ENCODE assay signal across 7 mouse cellular contexts in the genomic region with DNA sequence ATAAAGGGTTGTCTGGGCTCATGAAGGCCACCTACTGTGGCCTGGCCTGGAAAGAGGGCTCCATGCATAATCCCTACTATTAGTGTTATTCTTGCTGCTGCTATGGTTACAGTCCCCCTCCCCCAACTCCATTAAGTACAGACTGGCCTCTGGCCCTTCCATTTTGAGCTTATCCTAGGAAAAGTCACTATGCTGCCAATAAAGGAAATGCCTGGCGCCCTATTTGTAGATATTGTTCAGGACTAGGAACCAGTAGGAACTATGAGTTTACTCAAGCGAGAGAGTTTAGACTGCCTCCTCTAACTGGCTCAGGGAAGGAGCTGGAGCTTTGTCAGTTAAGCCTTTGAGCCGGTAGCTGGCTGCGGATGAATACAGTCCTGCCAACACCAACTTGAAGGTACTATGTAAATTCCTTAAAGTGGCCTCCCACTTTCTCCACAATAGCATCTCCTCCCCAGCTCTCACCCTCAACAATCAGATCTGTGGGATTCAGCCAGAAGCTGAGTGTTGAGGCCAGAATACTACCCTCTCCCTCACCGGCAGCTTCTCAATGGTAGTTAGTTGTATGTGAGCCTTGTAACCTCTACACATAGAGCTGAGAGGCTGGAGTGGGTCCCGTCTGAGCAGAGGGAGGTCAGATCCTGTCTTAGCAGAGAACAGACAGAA. TPM values are rescaled to one million over a fixed set of nuclear protein-coding genes. Genes with fewer than 3 reads are reported as not detected.
DNase-seq lines count a peak whose midpoint lies in the region; ATAC-seq and TF ChIP-seq lines count a peak whose summit lies in the region.

No protein-coding gene starts in this region.

- no peak overlapping the region for H3K9ac ChIP-seq in heart, postnatal 0 days (replicated peaks; ENCODE audit: low read depth, low read length)
- no peak overlapping the region for H3K9ac ChIP-seq in lung, embryonic 14.5 days

- H3K36me3 ChIP-seq in heart, postnatal 0 days (replicated peaks; ENCODE audit: control insufficient read depth, insufficient read depth, low read length) = no peaks in the 10 kb centered on the region
- no peaks in the 10 kb centered on the region for H3K36me3 ChIP-seq in lung, embryonic 14.5 days (ENCODE audit: insufficient read depth)

- no peak for TF ChIP-seq CTCF in heart, postnatal 0 days (IDR thresholded peaks at IDR 0.05; ENCODE audit: low read depth)
- TF ChIP-seq CTCF in lung, embryonic 14.5 days (IDR thresholded peaks at IDR 0.05; ENCODE audit: low read depth) = no peak

- H3K4me3 ChIP-seq in heart, postnatal 0 days (ENCODE audit: low read depth, low read length) = no peak overlapping the region
- no peak overlapping the region for H3K4me3 ChIP-seq in lung, embryonic 14.5 days (ENCODE audit: low read depth, low read length)

- H3K27me3 ChIP-seq in heart, postnatal 0 days (ENCODE audit: control insufficient read depth, insufficient read depth, low read length) = no peaks in the 10 kb centered on the region
- no peaks in the 10 kb centered on the region for H3K27me3 ChIP-seq in lung, embryonic 14.5 days (ENCODE audit: insufficient read depth, low read length)

- peak overlapping the region; percentile 67 for H3K27ac ChIP-seq in heart, postnatal 0 days (ENCODE audit: low read depth)
- H3K27ac ChIP-seq in lung, embryonic 14.5 days (ENCODE audit: low read depth) = peak overlapping the region; percentile 36; the same call in 1 of the 2 replicates

- 24% methylated on average over 6 of the region's 6 CpGs for WGBS in heart, postnatal 0 days
- WGBS in lung, embryonic 14.5 days = 23% methylated on average over 6 of the region's 6 CpGs

- no peak for TF ChIP-seq EP300 in heart, postnatal 0 days (IDR thresholded peaks at IDR 0.05; ENCODE audit: low read depth)

- peak; percentile 59 for DNase-seq in ZHBTc4 (ENCODE audit: low read depth, low spot score)
- peak; percentile 68 for DNase-seq in embryo, embryonic 10 days (ENCODE audit: low spot score)
- DNase-seq in heart, postnatal 0 days (ENCODE audit: low spot score) = peak; percentile 66
- DNase-seq in lung, embryonic 14.5 days = peak; percentile 39
- peak; percentile 9 to 14 for DNase-seq in right cerebral cortex, postnatal 36 days (ENCODE audit: low spot score in 2 of 2)
- DNase-seq in adrenal gland, adult (ENCODE audit: inconsistent age in 2 of 2, low spot score in 1 of 2) = no peak
- DNase-seq in thymus, postnatal 25 days = no peak

- no peak overlapping the region for H3K4me2 ChIP-seq in heart, postnatal 0 days (ENCODE audit: low read depth, low read length)
- no peak overlapping the region for H3K4me2 ChIP-seq in lung, embryonic 14.5 days

- ATAC-seq in heart, postnatal 0 days (ENCODE audit: insufficient read depth, low read depth) = peak; percentile 68
- ATAC-seq in lung, embryonic 14.5 days (ENCODE audit: insufficient read depth) = peak; percentile 72

- H3K9me3 ChIP-seq in heart, postnatal 0 days (replicated peaks; ENCODE audit: control insufficient read depth, low read length) = no peaks in the 10 kb centered on the region
- no peaks in the 10 kb centered on the region for H3K9me3 ChIP-seq in lung, embryonic 14.5 days (ENCODE audit: low read depth, low read length)

- H3K4me1 ChIP-seq in heart, postnatal 0 days (ENCODE audit: control insufficient read depth, insufficient read depth) = peaks cover 13% of the 10 kb centered on the region
- no peaks in the 10 kb centered on the region for H3K4me1 ChIP-seq in lung, embryonic 14.5 days (ENCODE audit: insufficient read depth)

RNA-seq across cellular contexts. Expression of a gene that starts 37.1 kb away (rescaled TPM):
- 21.4 and 21.7 TPM in 2 replicates for total RNA-seq in heart, postnatal 0 days (2014; rRNA removed; ENCODE audit: low replicate concordance)
- polyA plus RNA-seq in heart, postnatal 0 days (2015; fragmentation: Nextera tagmentation; extraction: Ambion mirVana) = 6.8 and 7.6 TPM in 2 replicates
- 8.1 and 8.7 TPM in 2 replicates for polyA plus RNA-seq in lung, embryonic 14.5 days (2014; fragmentation: Nextera tagmentation; extraction: Ambion mirVana)

Comparison
In these comparisons a context has a peak if more than half of its experiments do, and no peak if none do; other contexts are left out.
1. DNase-seq: peak in ZHBTc4 (single experiment), embryo, embryonic 10 days (single experiment), heart, postnatal 0 days (single experiment), lung, embryonic 14.5 days (single experiment) and right cerebral cortex, postnatal 36 days (2 of 2); none in adrenal gland, adult (0 of 2) and thymus, postnatal 25 days (single experiment).